Mouse (Mus musculus) cerebellum, postnatal 4 days (tissue): Measurements from ENCODE around the gene Tcam1.

ENCODE experiments used
- DNase-seq, 2 experiments: peaks; one replicate each; pipeline ENCODE4 v3.0.0; 2022; ENCODE audit warnings: low spot score in 2 of 2, mixed read lengths in 1 of 2

The Tcam1 gene

GRCm38 (mm10) chr11:106318406-106319366 is 42.2 kb downstream of the Tcam1 start:
- DNase-seq = no peak

GRCm38 (mm10) chr11:106324858-106325257 is 48.4 kb downstream of the Tcam1 start:
- DNase-seq = no peak

- peak in 1 of 2 experiments; percentile 46 for DNase-seq
Measured at GRCm38 (mm10) chr11:106325566-106326206, 49.2 kb downstream of the Tcam1 start.

- no peak for DNase-seq
Measured at GRCm38 (mm10) chr11:106326475-106326874, 50.0 kb downstream of the Tcam1 start.

- DNase-seq = no peak
Measured at GRCm38 (mm10) chr11:106328521-106328920, 52.0 kb downstream of the Tcam1 start.

GRCm38 (mm10) chr11:106329128-106329527 is 52.7 kb downstream of the Tcam1 start:
- DNase-seq = no peak

GRCm38 (mm10) chr11:106329682-106330081 is 53.2 kb downstream of the Tcam1 start:
- DNase-seq = no peak

GRCm38 (mm10) chr11:106332458-106332857 is 56.0 kb downstream of the Tcam1 start:
- no peak for DNase-seq

GRCm38 (mm10) chr11:106334066-106334465 is 57.6 kb downstream of the Tcam1 start:
- DNase-seq = no peak

- no peak for DNase-seq
Measured at GRCm38 (mm10) chr11:106338029-106338428, 61.6 kb downstream of the Tcam1 start.
